Mouse (Mus musculus) left cerebral cortex, postnatal 36 days (tissue): Measurements from ENCODE around the gene Igsf1. TPM values are rescaled to one million over a fixed set of nuclear protein-coding genes. Genes with fewer than 3 reads are reported as not detected.
A peak's percentile ranks its signal among the peaks of the same experiment; 100 is the strongest.

ENCODE experiments used
- DNase-seq, 2 experiments: peaks; one replicate each; pipeline ENCODE4 v3.0.0; 2021 to 2022; ENCODE audit warnings: low spot score in 2 of 2, mixed read lengths in 1 of 2
- intact Hi-C: fragments of 180-260 bp; cut with DNase I; formaldehyde crosslinking; loops from one replicate; pipeline ENCODE4 v1.15.1; 2025
- total RNA-seq, 2 experiments: library from RNA; stranded (reverse); gene quantifications; 2 replicates each; pipeline ENCODE4 v1.2.3; 2021

Igsf1 gene
- 1 to 10 TPM; 2.0 to 4.3 TPM for total RNA-seq

DNA sequence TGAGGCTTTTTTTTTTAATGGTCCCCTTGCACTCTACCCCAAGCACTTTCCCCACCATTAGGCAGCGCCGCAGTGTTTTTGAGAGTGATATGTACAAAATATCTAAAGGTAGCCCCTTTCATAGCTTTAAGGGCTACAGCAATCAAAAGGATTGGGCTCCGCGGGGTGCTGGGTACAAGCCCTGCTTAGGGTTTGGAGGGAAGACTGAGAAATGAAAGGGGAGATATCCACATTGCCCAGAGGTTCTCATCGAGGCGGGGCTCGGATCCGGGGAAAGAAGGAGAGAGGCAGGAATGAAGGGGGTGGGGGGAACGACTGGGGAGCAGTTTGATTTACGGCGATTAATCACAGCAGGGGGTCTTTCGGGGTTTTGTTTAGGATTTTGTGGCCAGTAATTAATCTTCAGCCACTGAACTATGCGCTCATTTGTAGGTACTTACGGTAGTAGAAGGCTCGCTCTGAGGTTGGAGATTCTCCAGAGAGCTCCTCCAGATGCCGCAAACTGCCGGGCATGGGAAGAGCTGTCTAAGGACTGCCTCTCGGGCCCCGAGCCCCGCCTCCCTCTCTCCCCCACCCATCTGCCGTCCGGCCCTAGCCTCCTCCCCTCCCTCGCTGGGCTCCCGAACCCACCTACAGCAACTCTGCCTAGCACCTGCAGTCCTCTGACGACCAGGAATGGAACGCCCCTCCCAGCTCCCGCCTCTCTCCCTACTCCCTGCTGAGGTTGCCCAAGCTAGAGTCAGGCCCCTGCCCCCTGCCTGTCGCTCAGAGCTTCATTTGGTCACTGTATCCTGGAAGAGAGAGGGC is at the start of gene Igsf1:
Gene Igsf1, minus strand, starts transcription at position 537 of the 807 bp plus-strand sequence.
- intact Hi-C loops, result no loop called here
- DNase-seq, result peak in 1 of 2 experiments; percentile 4

- no peak for DNase-seq
- intact Hi-C loops, result no loop called here
Measured at GRCm38 (mm10) chrX:49770828-49771227, 26.7 kb downstream of the Igsf1 start.

DNA sequence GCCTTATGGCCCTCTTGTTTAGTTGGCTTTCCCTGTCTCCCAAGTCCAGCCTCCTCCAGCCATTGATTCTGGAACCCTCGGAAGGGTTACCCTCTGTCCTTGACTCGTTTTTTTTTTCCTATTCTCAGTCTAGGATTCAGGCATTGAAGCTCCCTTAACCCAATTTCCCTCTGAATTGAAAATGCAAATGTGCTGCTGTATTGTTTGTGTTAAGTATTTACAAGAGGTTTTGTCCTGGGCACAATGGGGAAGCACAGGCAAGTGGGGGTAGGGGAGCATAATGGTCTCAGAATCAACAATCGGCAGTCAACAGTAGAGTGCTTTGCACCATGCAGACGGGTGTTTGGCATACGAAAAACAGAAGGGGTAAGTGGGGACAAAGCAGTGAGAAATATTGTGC is 52.4 kb downstream of the Igsf1 start:
- intact Hi-C loops, result no loop called here
- DNase-seq, result no peak

GRCm38 (mm10) chrX:49734959-49735358 is 62.6 kb downstream of the Igsf1 start, which contains the start of gene Olfr1321:
Olfr1321 (minus strand) TSS chrX:49735059.
- no peak for DNase-seq
- intact Hi-C loops, result no loop called here

Other genes starting within 250 kb of the Igsf1 start
- gene Olfr1320, start 125.4 kb downstream of the Igsf1 start, total RNA-seq, result not detected
- not detected for gene Olfr1321, start 62.7 kb downstream of the Igsf1 start, total RNA-seq
- gene Olfr1322, start 93.7 kb upstream of the Igsf1 start, total RNA-seq, result not detected
- not detected for gene Olfr1323, start 221.6 kb upstream of the Igsf1 start, total RNA-seq